Mouse (Mus musculus): ENCODE data around the gene Epb41l3. TPM values are rescaled to one million over a fixed set of nuclear protein-coding genes. Genes with fewer than 3 reads are reported as not detected.
A peak's percentile ranks its signal among the peaks of the same experiment; 100 is the strongest.

Epb41l3 gene
- polyA plus RNA-seq, 1 experiment from 2014 or later: 174 TPM

DNA sequence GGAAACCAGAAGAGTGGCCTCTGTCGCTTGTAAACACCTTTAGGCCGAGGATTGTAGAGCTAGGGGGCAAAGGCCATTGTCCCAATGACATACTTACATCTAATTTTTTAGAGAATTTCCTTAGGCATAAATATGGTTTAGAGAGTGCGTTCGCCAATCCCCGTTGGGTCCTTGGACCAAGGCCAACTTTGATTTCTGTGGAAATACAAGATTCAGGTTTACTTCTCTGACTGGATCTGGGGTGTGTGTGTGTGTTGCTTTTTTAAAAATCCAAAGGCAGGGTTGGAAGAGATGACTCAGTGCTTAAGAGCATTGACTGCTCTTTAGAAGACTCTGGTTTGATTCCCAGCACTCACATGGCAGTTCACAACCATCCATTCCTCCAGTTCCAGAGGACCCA, 83.2 kb downstream of the Epb41l3 start:
- Histone ChIP-seq H3K36me3 (ENCODE audit: control insufficient read depth, insufficient read depth) (no peaks in the 10 kb centered on the region), H3K9me3 (ENCODE audit: control insufficient read depth) (no peaks in the 10 kb centered on the region), H3K27ac (ENCODE audit: low read depth, low read length) (no peak overlapping the region), H3K4me2 (replicated peaks; ENCODE audit: low read depth) (no peak overlapping the region), H3K4me1 (replicated peaks; ENCODE audit: control insufficient read depth, insufficient read depth, low read length) (no peaks in the 10 kb centered on the region), H3K4me3 (ENCODE audit: low read depth, low read length) (no peak overlapping the region), H3K27me3 (replicated peaks; ENCODE audit: control insufficient read depth, insufficient read depth, low read length) (no peaks in the 10 kb centered on the region), H3K9ac (ENCODE audit: low read depth, low read length) (no peak overlapping the region)
- TF ChIP-seq CTCF (IDR thresholded peaks at IDR 0.05; ENCODE audit: low read depth): no peak
- ATAC-seq: no peak
- WGBS: 66% methylated on average over 5 of the region's 5 CpGs

- no peak for TF ChIP-seq CTCF (IDR thresholded peaks at IDR 0.05; ENCODE audit: low read depth)
- H3K9me3 ChIP-seq (ENCODE audit: control insufficient read depth): no peaks in the 10 kb centered on the region
- no peak overlapping the region for H3K4me3 ChIP-seq (ENCODE audit: low read depth, low read length)
- no peaks in the 10 kb centered on the region for H3K4me1 ChIP-seq (replicated peaks; ENCODE audit: control insufficient read depth, insufficient read depth, low read length)
- no peaks in the 10 kb centered on the region for H3K36me3 ChIP-seq (ENCODE audit: control insufficient read depth, insufficient read depth)
- ATAC-seq: no peak
- H3K4me2 ChIP-seq (replicated peaks; ENCODE audit: low read depth): no peak overlapping the region
- no peak overlapping the region for H3K27ac ChIP-seq (ENCODE audit: low read depth, low read length)
- no peaks in the 10 kb centered on the region for H3K27me3 ChIP-seq (replicated peaks; ENCODE audit: control insufficient read depth, insufficient read depth, low read length)
- H3K9ac ChIP-seq (ENCODE audit: low read depth, low read length): no peak overlapping the region
Observed at GRCm38 (mm10) chr17:69162731-69163130, 87.2 kb downstream of the Epb41l3 start.

DNA sequence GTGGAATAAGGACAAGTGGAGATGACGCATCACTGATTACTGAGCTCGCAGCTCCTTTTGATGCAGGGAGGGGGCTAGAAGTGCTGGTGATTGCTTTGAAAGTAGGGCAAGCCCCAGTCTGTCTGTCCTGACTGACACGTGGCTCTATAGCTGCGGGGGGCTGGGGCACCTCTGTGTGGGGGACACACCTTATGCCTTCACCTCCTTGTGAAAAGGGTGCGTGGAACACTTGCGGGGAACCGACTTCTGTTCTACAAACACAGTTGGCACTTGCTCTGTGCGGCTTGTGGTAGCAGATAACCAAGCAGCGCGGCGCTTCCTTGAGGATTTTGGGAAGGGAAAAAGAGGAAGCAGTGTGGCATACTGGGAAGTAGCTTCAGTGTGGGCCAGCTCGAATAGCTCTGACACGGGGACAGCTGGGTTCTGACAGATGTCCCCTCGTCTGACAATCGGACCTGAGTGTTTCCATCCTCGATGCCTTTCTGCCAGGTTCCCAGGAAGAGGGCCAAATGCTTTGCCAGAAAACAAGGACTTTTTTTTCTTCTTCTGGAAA, 101.5 kb downstream of the Epb41l3 start:
- Histone ChIP-seq H3K9ac (ENCODE audit: low read depth, low read length) (no peak overlapping the region), H3K4me3 (ENCODE audit: low read depth, low read length) (no peak overlapping the region), H3K27me3 (replicated peaks; ENCODE audit: control insufficient read depth, insufficient read depth, low read length) (no peaks in the 10 kb centered on the region), H3K36me3 (ENCODE audit: control insufficient read depth, insufficient read depth) (no peaks in the 10 kb centered on the region), H3K27ac (ENCODE audit: low read depth, low read length) (no peak overlapping the region), H3K4me1 (replicated peaks; ENCODE audit: control insufficient read depth, insufficient read depth, low read length) (peaks cover 9% of the 10 kb centered on the region), H3K9me3 (ENCODE audit: control insufficient read depth) (no peaks in the 10 kb centered on the region), H3K4me2 (replicated peaks; ENCODE audit: low read depth) (no peak overlapping the region)
- no peak for ATAC-seq
- no peak for TF ChIP-seq CTCF (IDR thresholded peaks at IDR 0.05; ENCODE audit: low read depth)
- 74% methylated on average over 16 of the region's 16 CpGs for WGBS

DNA sequence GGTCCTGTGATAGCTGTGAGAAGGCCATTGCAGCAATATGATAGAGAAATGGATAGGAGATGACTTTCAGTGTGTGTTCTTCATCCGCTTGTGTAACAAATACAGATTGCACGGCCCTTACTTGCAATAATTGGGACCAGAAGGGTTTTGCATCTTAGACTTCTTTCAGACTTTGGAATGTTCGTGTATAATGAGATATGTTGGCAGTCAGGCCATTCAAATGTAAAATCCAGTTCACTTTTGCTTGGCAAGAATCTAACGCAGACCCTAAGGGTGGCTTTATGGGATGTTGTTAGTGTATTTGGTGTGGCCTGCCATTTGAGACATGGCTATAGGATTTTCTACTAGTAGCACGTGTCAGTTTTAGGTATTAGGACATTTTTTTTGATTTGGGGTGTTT, 102.5 kb downstream of the Epb41l3 start:
- Histone ChIP-seq H3K27ac (ENCODE audit: low read depth, low read length) (no peak overlapping the region), H3K27me3 (replicated peaks; ENCODE audit: control insufficient read depth, insufficient read depth, low read length) (no peaks in the 10 kb centered on the region), H3K4me3 (ENCODE audit: low read depth, low read length) (no peak overlapping the region), H3K4me1 (replicated peaks; ENCODE audit: control insufficient read depth, insufficient read depth, low read length) (peaks cover 16% of the 10 kb centered on the region), H3K4me2 (replicated peaks; ENCODE audit: low read depth) (no peak overlapping the region), H3K9ac (ENCODE audit: low read depth, low read length) (no peak overlapping the region), H3K36me3 (ENCODE audit: control insufficient read depth, insufficient read depth) (no peaks in the 10 kb centered on the region), H3K9me3 (ENCODE audit: control insufficient read depth) (no peaks in the 10 kb centered on the region)
- no peak for ATAC-seq
- TF ChIP-seq CTCF (IDR thresholded peaks at IDR 0.05; ENCODE audit: low read depth): no peak
- WGBS: 93% methylated on average over 5 of the region's 5 CpGs

DNA sequence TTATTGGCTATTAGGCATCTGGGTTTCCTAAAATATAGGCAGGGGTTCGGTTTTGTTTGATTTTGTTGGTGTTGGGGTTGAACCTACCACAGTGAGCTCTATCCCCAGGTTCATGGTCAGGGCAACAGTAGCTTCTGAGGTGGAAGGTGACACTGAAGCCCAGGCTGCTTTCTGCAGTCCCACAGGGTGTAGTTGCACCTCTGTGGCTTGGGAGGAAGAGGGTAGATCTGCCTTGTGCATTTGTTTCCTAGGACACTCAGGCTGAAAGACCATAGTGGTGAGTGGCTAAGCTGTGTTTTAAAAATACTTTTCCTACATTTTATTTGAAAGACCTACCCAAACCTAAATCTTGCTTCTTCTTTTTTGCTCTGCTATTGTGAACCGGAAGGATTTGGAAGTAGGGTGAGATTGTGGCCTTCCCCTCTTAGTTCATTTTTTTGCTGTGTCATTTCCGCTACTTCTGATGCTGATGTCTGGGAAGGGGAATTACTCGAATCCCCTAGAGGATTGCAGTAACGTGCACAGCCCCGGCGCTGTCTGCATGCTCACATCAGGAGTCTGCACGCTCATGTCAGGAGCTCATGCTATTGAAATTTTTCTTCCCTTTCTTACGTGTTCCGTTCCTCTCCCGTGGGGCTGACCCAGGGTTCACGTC, 105.5 kb downstream of the Epb41l3 start:
- Histone ChIP-seq H3K27me3 (replicated peaks; ENCODE audit: control insufficient read depth, insufficient read depth, low read length) (no peaks in the 10 kb centered on the region), H3K36me3 (ENCODE audit: control insufficient read depth, insufficient read depth) (no peaks in the 10 kb centered on the region), H3K4me2 (replicated peaks; ENCODE audit: low read depth) (peak overlapping the region; percentile 35), H3K9me3 (ENCODE audit: control insufficient read depth) (no peaks in the 10 kb centered on the region), H3K4me3 (ENCODE audit: low read depth, low read length) (peak overlapping the region; percentile 9; the same call in 1 of the 2 replicates), H3K27ac (ENCODE audit: low read depth, low read length) (peak overlapping the region; percentile 77), H3K4me1 (replicated peaks; ENCODE audit: control insufficient read depth, insufficient read depth, low read length) (peaks cover 17% of the 10 kb centered on the region), H3K9ac (ENCODE audit: low read depth, low read length) (no peak overlapping the region)
- 17% methylated on average over 12 of the region's 12 CpGs for WGBS
- peak; percentile 50 for ATAC-seq
- TF ChIP-seq CTCF (IDR thresholded peaks at IDR 0.05; ENCODE audit: low read depth): no peak

DNA sequence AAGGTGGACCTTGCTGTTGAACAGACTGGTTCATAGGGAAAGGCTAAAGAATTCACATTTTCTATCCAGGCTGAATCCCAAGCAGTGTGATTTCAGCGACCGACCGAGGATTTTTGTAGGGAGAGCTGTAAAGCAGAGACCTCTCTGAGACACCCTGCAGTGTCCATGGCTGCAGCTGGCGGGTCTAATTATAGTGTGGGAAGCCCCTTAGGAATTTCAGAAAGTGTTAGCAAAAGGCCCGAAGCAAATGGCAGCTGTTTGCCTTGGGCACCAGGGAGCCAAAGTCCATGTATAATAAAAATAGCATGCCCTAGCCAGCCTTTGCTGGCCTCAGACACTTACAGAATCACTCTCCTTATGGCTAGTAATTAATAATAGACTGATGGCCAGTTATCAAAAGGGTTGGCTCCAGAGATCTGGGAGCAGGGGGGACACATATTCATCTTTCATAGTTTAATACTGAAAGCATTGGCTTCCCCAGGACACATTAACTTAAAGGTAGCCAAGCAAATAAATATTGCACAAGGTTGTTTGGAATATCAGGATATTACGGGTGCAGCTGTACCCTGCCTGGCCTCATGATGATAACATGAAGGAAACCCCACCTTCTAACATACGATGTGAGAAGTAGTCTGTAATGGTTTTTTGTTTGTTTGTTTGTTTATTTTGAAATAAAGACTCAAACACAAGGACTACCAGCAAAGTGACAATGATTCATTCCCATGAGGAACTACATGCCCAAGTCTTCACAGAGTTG, 106.3 kb downstream of the Epb41l3 start:
- Histone ChIP-seq H3K27ac (ENCODE audit: low read depth, low read length) (peak overlapping the region; percentile 77), H3K36me3 (ENCODE audit: control insufficient read depth, insufficient read depth) (no peaks in the 10 kb centered on the region), H3K9me3 (ENCODE audit: control insufficient read depth) (no peaks in the 10 kb centered on the region), H3K4me1 (replicated peaks; ENCODE audit: control insufficient read depth, insufficient read depth, low read length) (peaks cover 17% of the 10 kb centered on the region), H3K27me3 (replicated peaks; ENCODE audit: control insufficient read depth, insufficient read depth, low read length) (no peaks in the 10 kb centered on the region), H3K4me2 (replicated peaks; ENCODE audit: low read depth) (peak overlapping the region; percentile 35), H3K4me3 (ENCODE audit: low read depth, low read length) (peak overlapping the region; percentile 9; the same call in 1 of the 2 replicates), H3K9ac (ENCODE audit: low read depth, low read length) (no peak overlapping the region)
- no peak for TF ChIP-seq CTCF (IDR thresholded peaks at IDR 0.05; ENCODE audit: low read depth)
- WGBS: 14% methylated on average over 7 of the region's 7 CpGs
- ATAC-seq: peak; percentile 83
